Mouse (Mus musculus): Measurements from ENCODE around the gene Akt3. TPM values are rescaled to one million over a fixed set of nuclear protein-coding genes. Genes with fewer than 3 reads are reported as not detected.

The Akt3 gene
- polyA plus RNA-seq, 1 experiment from 2014 or later = 13.5 TPM

- Histone ChIP-seq H3K9me3 (replicated peaks; ENCODE audit: control insufficient read depth, low read length) (no peaks in the 10 kb centered on the region), H3K27me3 (ENCODE audit: control insufficient read depth, insufficient read depth, low read length) (no peaks in the 10 kb centered on the region), H3K27ac (replicated peaks; ENCODE audit: low read depth, low read length) (no peak overlapping the region), H3K36me3 (replicated peaks; ENCODE audit: control insufficient read depth, insufficient read depth, low read depth, low read length) (no peaks in the 10 kb centered on the region; the same call in 1 of the 2 replicates), H3K9ac (replicated peaks; ENCODE audit: low read length) (no peak overlapping the region), H3K4me2 (ENCODE audit: low read depth, low read length) (no peak overlapping the region), H3K4me1 (ENCODE audit: control insufficient read depth, insufficient read depth, low read length) (no peaks in the 10 kb centered on the region), H3K4me3 (ENCODE audit: low read depth, low read length) (no peak overlapping the region)
- no peak for ATAC-seq (replicated peaks; ENCODE audit: insufficient number of reproducible peaks, low FRiP score, low TSS enrichment, low read depth)
- DNase-seq (ENCODE audit: low spot score) = no peak
- 83% methylated on average over 2 of the region's 2 CpGs for WGBS
Observed at GRCm38 (mm10) chr1:177029032-177029431, 229.0 kb downstream of the Akt3 start.

- Histone ChIP-seq H3K9ac (replicated peaks; ENCODE audit: low read length) (no peak overlapping the region), H3K4me3 (ENCODE audit: low read depth, low read length) (no peak overlapping the region), H3K27me3 (ENCODE audit: control insufficient read depth, insufficient read depth, low read length) (no peaks in the 10 kb centered on the region), H3K9me3 (replicated peaks; ENCODE audit: control insufficient read depth, low read length) (no peaks in the 10 kb centered on the region), H3K4me1 (ENCODE audit: control insufficient read depth, insufficient read depth, low read length) (no peaks in the 10 kb centered on the region), H3K4me2 (ENCODE audit: low read depth, low read length) (no peak overlapping the region), H3K27ac (replicated peaks; ENCODE audit: low read depth, low read length) (no peak overlapping the region), H3K36me3 (replicated peaks; ENCODE audit: control insufficient read depth, insufficient read depth, low read depth, low read length) (no peaks in the 10 kb centered on the region; the same call in 1 of the 2 replicates)
- ATAC-seq (replicated peaks; ENCODE audit: insufficient number of reproducible peaks, low FRiP score, low TSS enrichment, low read depth) = no peak
- no peak for DNase-seq (ENCODE audit: low spot score)
- 92% methylated on average over 3 of the region's 3 CpGs for WGBS
Observed at GRCm38 (mm10) chr1:177027706-177028105, 230.3 kb downstream of the Akt3 start.

- WGBS = 59% methylated on average over 3 of the region's 3 CpGs
- H3K36me3 ChIP-seq (replicated peaks; ENCODE audit: control insufficient read depth, insufficient read depth, low read depth, low read length) = no peaks in the 10 kb centered on the region
- ATAC-seq (replicated peaks; ENCODE audit: insufficient number of reproducible peaks, low FRiP score, low TSS enrichment, low read depth) = no peak
- no peak overlapping the region for H3K27ac ChIP-seq (replicated peaks; ENCODE audit: low read depth, low read length)
- no peak overlapping the region for H3K9ac ChIP-seq (replicated peaks; ENCODE audit: low read length)
- H3K4me2 ChIP-seq (ENCODE audit: low read depth, low read length) = no peak overlapping the region
- H3K4me1 ChIP-seq (ENCODE audit: control insufficient read depth, insufficient read depth, low read length) = no peaks in the 10 kb centered on the region
- H3K27me3 ChIP-seq (ENCODE audit: control insufficient read depth, insufficient read depth, low read length) = no peaks in the 10 kb centered on the region
- no peak overlapping the region for H3K4me3 ChIP-seq (ENCODE audit: low read depth, low read length)
- no peaks in the 10 kb centered on the region for H3K9me3 ChIP-seq (replicated peaks; ENCODE audit: control insufficient read depth, low read length)
- DNase-seq (ENCODE audit: low spot score) = no peak
Observed at GRCm38 (mm10) chr1:177022751-177023150, 235.3 kb downstream of the Akt3 start.

GRCm38 (mm10) chr1:177019668-177020067 is 238.3 kb downstream of the Akt3 start:
- 92% methylated on average over 5 of the region's 5 CpGs for WGBS
- Histone ChIP-seq H3K36me3 (replicated peaks; ENCODE audit: control insufficient read depth, insufficient read depth, low read depth, low read length) (no peaks in the 10 kb centered on the region), H3K9ac (replicated peaks; ENCODE audit: low read length) (no peak overlapping the region), H3K27ac (replicated peaks; ENCODE audit: low read depth, low read length) (no peak overlapping the region), H3K4me3 (ENCODE audit: low read depth, low read length) (no peak overlapping the region), H3K27me3 (ENCODE audit: control insufficient read depth, insufficient read depth, low read length) (no peaks in the 10 kb centered on the region), H3K4me1 (ENCODE audit: control insufficient read depth, insufficient read depth, low read length) (no peaks in the 10 kb centered on the region), H3K4me2 (ENCODE audit: low read depth, low read length) (no peak overlapping the region), H3K9me3 (replicated peaks; ENCODE audit: control insufficient read depth, low read length) (no peaks in the 10 kb centered on the region)
- DNase-seq (ENCODE audit: low spot score) = no peak
- no peak for ATAC-seq (replicated peaks; ENCODE audit: insufficient number of reproducible peaks, low FRiP score, low TSS enrichment, low read depth)

- 63% methylated on average over 1 of the region's 1 CpGs for WGBS
- DNase-seq (ENCODE audit: low spot score) (no peak), ATAC-seq (replicated peaks; ENCODE audit: insufficient number of reproducible peaks, low FRiP score, low TSS enrichment, low read depth) (no peak)
- no peaks in the 10 kb centered on the region for H3K27me3 ChIP-seq (ENCODE audit: control insufficient read depth, insufficient read depth, low read length)
- no peak overlapping the region for H3K4me2 ChIP-seq (ENCODE audit: low read depth, low read length)
- H3K9ac ChIP-seq (replicated peaks; ENCODE audit: low read length) = no peak overlapping the region
- no peak overlapping the region for H3K4me3 ChIP-seq (ENCODE audit: low read depth, low read length)
- H3K27ac ChIP-seq (replicated peaks; ENCODE audit: low read depth, low read length) = no peak overlapping the region
- H3K4me1 ChIP-seq (ENCODE audit: control insufficient read depth, insufficient read depth, low read length) = no peaks in the 10 kb centered on the region
- no peaks in the 10 kb centered on the region for H3K36me3 ChIP-seq (replicated peaks; ENCODE audit: control insufficient read depth, insufficient read depth, low read depth, low read length)
- H3K9me3 ChIP-seq (replicated peaks; ENCODE audit: control insufficient read depth, low read length) = no peaks in the 10 kb centered on the region
Observed at GRCm38 (mm10) chr1:177018750-177019149, 239.3 kb downstream of the Akt3 start.

GRCm38 (mm10) chr1:177016729-177017128 is 241.3 kb downstream of the Akt3 start:
- WGBS = 88% methylated on average over 2 of the region's 2 CpGs
- Histone ChIP-seq H3K4me2 (ENCODE audit: low read depth, low read length) (no peak overlapping the region), H3K36me3 (replicated peaks; ENCODE audit: control insufficient read depth, insufficient read depth, low read depth, low read length) (no peaks in the 10 kb centered on the region), H3K9ac (replicated peaks; ENCODE audit: low read length) (no peak overlapping the region), H3K27ac (replicated peaks; ENCODE audit: low read depth, low read length) (no peak overlapping the region), H3K27me3 (ENCODE audit: control insufficient read depth, insufficient read depth, low read length) (no peaks in the 10 kb centered on the region), H3K4me3 (ENCODE audit: low read depth, low read length) (no peak overlapping the region), H3K4me1 (ENCODE audit: control insufficient read depth, insufficient read depth, low read length) (no peaks in the 10 kb centered on the region), H3K9me3 (replicated peaks; ENCODE audit: control insufficient read depth, low read length) (no peaks in the 10 kb centered on the region)
- ATAC-seq (replicated peaks; ENCODE audit: insufficient number of reproducible peaks, low FRiP score, low TSS enrichment, low read depth) (no peak), DNase-seq (ENCODE audit: low spot score) (no peak)

GRCm38 (mm10) chr1:177015917-177016316 is 242.1 kb downstream of the Akt3 start:
- no peaks in the 10 kb centered on the region for H3K4me1 ChIP-seq (ENCODE audit: control insufficient read depth, insufficient read depth, low read length)
- DNase-seq (ENCODE audit: low spot score) (no peak), ATAC-seq (replicated peaks; ENCODE audit: insufficient number of reproducible peaks, low FRiP score, low TSS enrichment, low read depth) (no peak)
- H3K4me3 ChIP-seq (ENCODE audit: low read depth, low read length) = no peak overlapping the region
- no peaks in the 10 kb centered on the region for H3K9me3 ChIP-seq (replicated peaks; ENCODE audit: control insufficient read depth, low read length)
- H3K9ac ChIP-seq (replicated peaks; ENCODE audit: low read length) = no peak overlapping the region
- 56% methylated on average over 3 of the region's 3 CpGs for WGBS
- H3K4me2 ChIP-seq (ENCODE audit: low read depth, low read length) = no peak overlapping the region
- H3K36me3 ChIP-seq (replicated peaks; ENCODE audit: control insufficient read depth, insufficient read depth, low read depth, low read length) = no peaks in the 10 kb centered on the region
- H3K27me3 ChIP-seq (ENCODE audit: control insufficient read depth, insufficient read depth, low read length) = no peaks in the 10 kb centered on the region
- no peak overlapping the region for H3K27ac ChIP-seq (replicated peaks; ENCODE audit: low read depth, low read length)

- no peaks in the 10 kb centered on the region for H3K4me1 ChIP-seq (ENCODE audit: control insufficient read depth, insufficient read depth, low read length)
- DNase-seq (ENCODE audit: low spot score) (no peak), ATAC-seq (replicated peaks; ENCODE audit: insufficient number of reproducible peaks, low FRiP score, low TSS enrichment, low read depth) (no peak)
- H3K4me3 ChIP-seq (ENCODE audit: low read depth, low read length) = no peak overlapping the region
- H3K4me2 ChIP-seq (ENCODE audit: low read depth, low read length) = no peak overlapping the region
- H3K36me3 ChIP-seq (replicated peaks; ENCODE audit: control insufficient read depth, insufficient read depth, low read depth, low read length) = no peaks in the 10 kb centered on the region
- H3K27me3 ChIP-seq (ENCODE audit: control insufficient read depth, insufficient read depth, low read length) = no peaks in the 10 kb centered on the region
- WGBS = 59% methylated on average over 6 of the region's 6 CpGs
- no peak overlapping the region for H3K9ac ChIP-seq (replicated peaks; ENCODE audit: low read length)
- no peaks in the 10 kb centered on the region for H3K9me3 ChIP-seq (replicated peaks; ENCODE audit: control insufficient read depth, low read length)
- H3K27ac ChIP-seq (replicated peaks; ENCODE audit: low read depth, low read length) = no peak overlapping the region
Observed at GRCm38 (mm10) chr1:177014921-177015439, 243.0 kb downstream of the Akt3 start.

Data from embryonic facial prominence, embryonic 11.5 days (tissue).